Mouse (Mus musculus): Measurements from ENCODE around the gene Plvap. TPM values are rescaled to one million over a fixed set of nuclear protein-coding genes. Genes with fewer than 3 reads are reported as not detected.

Gene Plvap
- total and polyA plus RNA-seq, 3 experiments: 0.16 to 0.88 TPM; not detected in 1

DNA sequence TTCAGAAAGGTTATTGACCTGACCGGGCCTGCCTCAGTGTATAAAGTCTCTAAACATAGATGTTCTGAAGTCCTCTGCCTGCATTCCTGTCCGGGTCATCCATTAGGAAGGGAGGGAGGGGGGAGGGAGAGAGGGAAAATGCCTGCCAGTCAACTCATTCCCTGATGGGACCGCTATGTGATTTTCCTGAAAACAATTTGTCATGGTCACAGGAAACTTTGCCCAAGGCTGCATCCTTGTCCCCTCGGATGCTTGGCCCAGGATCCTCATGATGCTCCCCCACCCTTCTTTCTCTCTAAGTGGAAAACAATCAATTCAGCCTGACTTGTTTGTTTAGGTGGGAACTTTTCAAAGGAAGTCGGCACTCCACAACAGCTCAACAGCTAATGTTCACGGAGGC lies 5.2 kb upstream of the Plvap start:
- no peaks in the 10 kb centered on the region for H3K36me3 ChIP-seq (replicated peaks)
- H3K4me3 ChIP-seq (ENCODE audit: low read depth, low read length): no peak overlapping the region
- H3K9me3 ChIP-seq (replicated peaks): no peaks in the 10 kb centered on the region
- TF ChIP-seq POLR2AphosphoS5 (IDR thresholded peaks at IDR 0.05; ENCODE audit: insufficient replicate concordance, low read depth, low read length) (no peak), CTCF (IDR thresholded peaks at IDR 0.05; ENCODE audit: low read depth, low read length) (no peak), GATA1 (IDR thresholded peaks at IDR 0.05; ENCODE audit: borderline replicate concordance, low read length) (no peak), GATA2 (IDR thresholded peaks at IDR 0.05; ENCODE audit: borderline replicate concordance, low read depth, low read length) (no peak), TAL1 (conservative IDR thresholded peaks at IDR 0.05; ENCODE audit: low read depth, low read length) (no peak)
- ATAC-seq (ENCODE audit: extremely low read depth, insufficient number of reproducible peaks, low FRiP score, poor library complexity, severe bottlenecking) (no peak), DNase-seq (ENCODE audit: low spot score) (no peak)
- peaks cover 32% of the 10 kb centered on the region for H3K27me3 ChIP-seq (ENCODE audit: insufficient read depth, low read length)
- H3K4me1 ChIP-seq (ENCODE audit: insufficient read depth, low read depth, low read length): peaks cover 18% of the 10 kb centered on the region

DNA sequence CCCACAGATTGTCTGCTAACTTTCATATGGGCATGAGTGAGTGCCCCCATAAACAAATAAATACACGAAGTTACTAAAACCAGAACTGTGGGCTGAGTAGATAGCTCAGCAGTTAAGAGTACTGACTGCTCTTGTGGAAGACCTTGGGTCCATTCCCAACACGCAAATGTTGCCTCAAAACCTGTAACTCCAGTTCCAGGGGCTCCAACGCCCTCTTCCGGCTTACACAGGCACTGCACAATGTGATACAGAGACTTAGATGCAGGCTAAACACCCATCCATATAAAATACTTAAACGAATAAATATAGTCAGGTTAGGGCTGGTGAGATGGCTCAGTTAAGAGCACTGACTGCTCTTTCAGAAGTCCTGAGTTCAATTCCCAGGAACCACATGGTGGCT lies 3.5 kb upstream of the Plvap start:
- no peak for DNase-seq (ENCODE audit: low spot score)
- Histone ChIP-seq H3K4me1 (ENCODE audit: insufficient read depth, low read depth, low read length) (peaks cover 17% of the 10 kb centered on the region), H3K4me3 (ENCODE audit: low read depth, low read length) (no peak overlapping the region), H3K27me3 (ENCODE audit: insufficient read depth, low read length) (peaks cover 35% of the 10 kb centered on the region), H3K9me3 (replicated peaks) (no peaks in the 10 kb centered on the region), H3K36me3 (replicated peaks) (no peaks in the 10 kb centered on the region)
- ATAC-seq (ENCODE audit: extremely low read depth, insufficient number of reproducible peaks, low FRiP score, poor library complexity, severe bottlenecking): no peak
- TF ChIP-seq GATA2 (IDR thresholded peaks at IDR 0.05; ENCODE audit: borderline replicate concordance, low read depth, low read length) (no peak), POLR2AphosphoS5 (IDR thresholded peaks at IDR 0.05; ENCODE audit: insufficient replicate concordance, low read depth, low read length) (no peak), GATA1 (IDR thresholded peaks at IDR 0.05; ENCODE audit: borderline replicate concordance, low read length) (no peak), TAL1 (conservative IDR thresholded peaks at IDR 0.05; ENCODE audit: low read depth, low read length) (no peak), CTCF (IDR thresholded peaks at IDR 0.05; ENCODE audit: low read depth, low read length) (no peak)

DNA sequence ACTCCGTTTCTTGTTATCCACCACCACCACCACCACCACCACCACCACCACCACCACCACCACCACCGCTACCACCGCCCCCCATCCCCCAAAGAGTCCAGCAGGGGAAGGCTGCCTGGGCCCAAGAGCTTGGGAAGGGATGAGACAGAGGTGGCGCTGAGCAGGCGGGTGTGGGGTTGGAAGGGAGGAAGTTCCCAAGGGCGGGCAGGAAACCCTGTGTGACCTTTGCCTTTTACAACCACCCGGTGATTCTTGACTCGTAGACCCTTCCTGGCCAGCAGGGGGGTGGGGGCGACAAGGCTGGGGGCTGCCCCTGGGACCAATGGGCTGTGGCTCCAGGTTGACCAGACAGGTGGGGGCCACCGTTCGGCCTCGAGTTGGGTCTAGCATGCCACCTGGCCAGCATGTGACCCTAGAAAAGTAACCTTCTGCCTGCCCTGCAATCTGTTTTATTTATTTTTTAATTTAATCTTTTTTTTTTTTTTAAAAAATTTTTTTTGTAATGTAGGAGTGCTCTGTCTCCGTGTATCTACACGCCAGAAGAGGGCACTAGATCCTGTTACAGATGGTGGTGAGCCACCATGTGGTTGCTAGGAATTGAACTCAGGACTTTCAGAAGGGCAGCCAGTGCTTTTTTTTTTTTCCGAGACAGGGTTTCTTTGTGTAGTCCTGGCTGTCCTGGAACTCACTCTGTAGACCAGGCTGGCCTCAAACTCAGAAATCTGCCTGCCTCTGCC lies 1.6 kb upstream of the Plvap start:
- DNase-seq (ENCODE audit: low spot score): no peak
- Histone ChIP-seq H3K4me3 (ENCODE audit: low read depth, low read length) (no peak overlapping the region), H3K4me1 (ENCODE audit: insufficient read depth, low read depth, low read length) (peaks cover 17% of the 10 kb centered on the region), H3K36me3 (replicated peaks) (no peaks in the 10 kb centered on the region), H3K9me3 (replicated peaks) (no peaks in the 10 kb centered on the region), H3K27me3 (ENCODE audit: insufficient read depth, low read length) (peaks cover 44% of the 10 kb centered on the region)
- ATAC-seq (ENCODE audit: extremely low read depth, insufficient number of reproducible peaks, low FRiP score, poor library complexity, severe bottlenecking): no peak
- TF ChIP-seq CTCF (IDR thresholded peaks at IDR 0.05; ENCODE audit: low read depth, low read length) (no peak), POLR2AphosphoS5 (IDR thresholded peaks at IDR 0.05; ENCODE audit: insufficient replicate concordance, low read depth, low read length) (no peak), GATA2 (IDR thresholded peaks at IDR 0.05; ENCODE audit: borderline replicate concordance, low read depth, low read length) (no peak), GATA1 (IDR thresholded peaks at IDR 0.05; ENCODE audit: borderline replicate concordance, low read length) (no peak), TAL1 (conservative IDR thresholded peaks at IDR 0.05; ENCODE audit: low read depth, low read length) (no peak)

DNA sequence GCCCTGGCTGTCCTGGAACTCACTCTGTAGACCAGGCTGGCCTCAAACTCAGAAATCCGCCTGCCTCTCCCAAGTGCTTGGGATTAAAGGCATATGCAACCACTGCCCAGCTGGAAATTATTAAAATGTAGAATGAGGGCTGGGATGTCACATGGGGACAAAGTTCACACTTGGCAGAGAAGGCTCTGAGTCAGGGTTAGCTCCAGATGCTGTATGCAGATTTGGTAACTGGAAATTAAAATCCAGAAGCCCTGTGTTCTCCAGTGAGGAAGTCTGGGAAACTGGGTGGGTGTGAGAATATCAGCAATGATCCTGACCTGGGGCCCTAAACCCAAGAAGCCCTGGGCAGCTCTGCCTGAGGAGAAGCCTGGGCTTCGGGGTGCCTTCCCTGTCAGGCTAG lies 2.2 kb downstream of the Plvap start:
- H3K27me3 ChIP-seq (ENCODE audit: insufficient read depth, low read length): peaks cover 60% of the 10 kb centered on the region
- H3K4me3 ChIP-seq (ENCODE audit: low read depth, low read length): no peak overlapping the region
- H3K36me3 ChIP-seq (replicated peaks): no peaks in the 10 kb centered on the region
- H3K9me3 ChIP-seq (replicated peaks): no peaks in the 10 kb centered on the region
- ATAC-seq (ENCODE audit: extremely low read depth, insufficient number of reproducible peaks, low FRiP score, poor library complexity, severe bottlenecking) (no peak), DNase-seq (ENCODE audit: low spot score) (no peak)
- TF ChIP-seq POLR2AphosphoS5 (IDR thresholded peaks at IDR 0.05; ENCODE audit: insufficient replicate concordance, low read depth, low read length): no peak
- no peak for TF ChIP-seq GATA2 (IDR thresholded peaks at IDR 0.05; ENCODE audit: borderline replicate concordance, low read depth, low read length)
- TF ChIP-seq CTCF (IDR thresholded peaks at IDR 0.05; ENCODE audit: low read depth, low read length): no peak
- TF ChIP-seq TAL1 (conservative IDR thresholded peaks at IDR 0.05; ENCODE audit: low read depth, low read length): no peak
- TF ChIP-seq GATA1 (IDR thresholded peaks at IDR 0.05; ENCODE audit: borderline replicate concordance, low read length): no peak
- H3K4me1 ChIP-seq (ENCODE audit: insufficient read depth, low read depth, low read length): peaks cover 17% of the 10 kb centered on the region

DNA sequence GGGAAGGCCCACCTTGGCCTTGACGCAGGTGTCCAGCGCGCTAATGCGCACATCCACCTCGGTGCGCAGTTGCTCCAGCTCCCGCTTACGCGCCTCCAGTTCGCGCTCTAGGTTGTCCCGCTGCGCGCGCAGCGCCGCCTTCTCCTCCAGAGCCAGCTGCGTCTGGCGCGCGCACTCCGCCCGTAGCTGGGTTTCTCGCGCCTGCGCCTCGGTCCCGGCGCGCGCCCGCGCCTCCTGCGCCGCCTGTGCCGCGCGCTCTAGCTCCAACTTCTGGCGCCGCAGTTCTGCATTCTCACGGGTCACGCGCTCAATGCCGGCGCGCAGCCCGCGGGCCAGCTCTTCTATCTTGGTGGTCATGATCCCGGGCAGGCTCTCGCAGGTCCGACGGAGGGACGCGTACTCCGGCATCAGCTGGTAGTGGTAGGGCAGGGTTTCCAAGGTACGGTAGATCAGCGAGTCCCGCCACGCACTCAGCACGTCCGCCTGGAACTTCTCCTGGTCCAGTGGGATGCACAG lies 3.9 kb downstream of the Plvap start:
- Histone ChIP-seq H3K27me3 (ENCODE audit: insufficient read depth, low read length) (peaks cover 53% of the 10 kb centered on the region), H3K36me3 (replicated peaks) (no peaks in the 10 kb centered on the region), H3K9me3 (replicated peaks) (no peaks in the 10 kb centered on the region), H3K4me1 (ENCODE audit: insufficient read depth, low read depth, low read length) (peaks cover 13% of the 10 kb centered on the region), H3K4me3 (ENCODE audit: low read depth, low read length) (0 out of 2 replicates have a peak overlapping the region, but pooled peaks have one; percentile 30)
- DNase-seq (ENCODE audit: low spot score): no peak
- TF ChIP-seq GATA2 (IDR thresholded peaks at IDR 0.05; ENCODE audit: borderline replicate concordance, low read depth, low read length): no peak
- no peak for TF ChIP-seq POLR2AphosphoS5 (IDR thresholded peaks at IDR 0.05; ENCODE audit: insufficient replicate concordance, low read depth, low read length)
- ATAC-seq (ENCODE audit: extremely low read depth, insufficient number of reproducible peaks, low FRiP score, poor library complexity, severe bottlenecking): no peak

DNA sequence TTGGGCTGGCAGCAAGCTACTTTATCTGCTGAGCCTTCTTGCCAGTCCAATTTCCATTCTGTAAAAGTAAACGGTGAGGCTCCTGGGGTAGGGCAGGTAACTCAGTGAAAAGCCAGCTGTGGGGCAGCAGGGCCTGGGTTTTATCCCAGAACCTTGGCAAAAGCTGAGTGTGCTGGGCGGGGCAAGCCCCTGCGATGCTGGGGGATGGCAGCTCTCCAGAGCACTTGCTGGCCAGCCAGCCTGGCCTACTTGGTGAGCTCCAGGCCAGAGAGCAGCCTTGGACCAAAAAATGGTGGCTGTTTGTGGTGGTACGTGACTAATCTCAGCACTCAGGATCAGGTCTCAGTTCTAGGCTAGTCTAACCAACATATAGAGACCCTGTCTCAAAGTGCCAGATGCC lies 5.6 kb downstream of the Plvap start:
- no peaks in the 10 kb centered on the region; the same call in 1 of the 2 replicates for H3K4me1 ChIP-seq (ENCODE audit: insufficient read depth, low read depth, low read length)
- H3K27me3 ChIP-seq (ENCODE audit: insufficient read depth, low read length): peaks cover 42% of the 10 kb centered on the region
- DNase-seq (ENCODE audit: low spot score): no peak

More for the DNA sequence above, 5.6 kb downstream of the Plvap start:
- TF ChIP-seq GATA1 (IDR thresholded peaks at IDR 0.05; ENCODE audit: borderline replicate concordance, low read length): no peak
- TF ChIP-seq CTCF (IDR thresholded peaks at IDR 0.05; ENCODE audit: low read depth, low read length): no peak
- no peak for TF ChIP-seq TAL1 (conservative IDR thresholded peaks at IDR 0.05; ENCODE audit: low read depth, low read length)
- no peak for TF ChIP-seq GATA2 (IDR thresholded peaks at IDR 0.05; ENCODE audit: borderline replicate concordance, low read depth, low read length)
- TF ChIP-seq POLR2AphosphoS5 (IDR thresholded peaks at IDR 0.05; ENCODE audit: insufficient replicate concordance, low read depth, low read length): no peak
- H3K4me3 ChIP-seq (ENCODE audit: low read depth, low read length): no peak overlapping the region
- no peaks in the 10 kb centered on the region for H3K9me3 ChIP-seq (replicated peaks)
- no peak for ATAC-seq (ENCODE audit: extremely low read depth, insufficient number of reproducible peaks, low FRiP score, poor library complexity, severe bottlenecking)
- no peaks in the 10 kb centered on the region for H3K36me3 ChIP-seq (replicated peaks)

Measured in G1E (cell line).